Mouse (Mus musculus): ENCODE data around the gene Gpkow.
A peak's percentile ranks its signal among the peaks of the same experiment; 100 is the strongest.

The Gpkow gene

DNA sequence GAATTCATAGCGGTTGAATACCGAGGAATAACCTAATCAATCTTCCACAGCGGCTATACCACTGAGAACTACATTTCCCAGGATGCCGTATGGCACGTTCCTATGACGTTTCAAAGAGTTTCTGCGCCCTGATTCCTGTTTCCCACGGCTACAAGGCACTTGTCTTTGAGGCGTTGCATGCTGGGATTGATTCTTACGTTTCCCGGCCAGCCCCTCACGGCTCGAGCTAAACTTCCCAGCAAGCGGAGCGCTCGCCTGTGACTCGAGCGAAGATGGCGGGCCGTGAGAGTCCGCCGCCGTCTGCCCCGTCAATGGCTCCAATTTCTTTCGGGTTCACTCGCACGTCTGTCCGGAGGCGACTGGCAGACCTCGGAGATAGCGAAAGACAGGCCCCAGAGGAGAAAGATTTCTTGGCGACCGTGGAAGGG, at the start of gene Gpkow:
Gene Gpkow (plus strand): TSS at position 178 of the 428 bp plus-strand sequence.
- DNase-seq = peak; percentile 90

DNA sequence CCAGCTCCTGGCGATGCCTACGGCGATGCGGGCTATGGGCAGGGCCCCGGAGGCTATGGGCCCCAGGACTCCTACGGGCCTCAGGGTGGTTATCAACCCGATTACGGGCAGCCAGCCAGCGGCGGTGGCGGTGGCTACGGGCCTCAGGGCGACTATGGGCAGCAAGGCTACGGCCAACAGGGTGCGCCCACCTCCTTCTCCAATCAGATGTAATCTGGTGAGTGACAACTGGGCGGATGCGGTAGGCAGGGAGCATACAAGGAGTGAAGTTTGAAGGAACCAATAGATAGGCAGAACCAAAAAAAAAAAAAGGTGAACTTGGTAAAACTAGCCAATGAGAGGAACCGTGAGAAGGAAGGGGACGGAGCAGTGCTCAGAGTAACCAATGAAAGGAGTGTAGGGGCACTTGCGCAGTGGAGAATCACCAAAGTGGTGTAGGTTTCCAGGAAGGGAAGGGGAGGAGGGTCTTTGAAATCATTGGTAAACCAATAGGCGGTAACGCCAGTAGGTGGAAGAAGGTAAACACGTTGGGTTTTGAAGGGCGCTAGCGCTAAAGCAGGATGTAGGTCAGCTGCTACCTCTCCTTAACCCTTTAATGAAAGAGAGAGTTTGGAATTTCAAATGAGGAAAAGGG, 48.1 kb upstream of the Gpkow start:
- DNase-seq = peak; percentile 91

DNA sequence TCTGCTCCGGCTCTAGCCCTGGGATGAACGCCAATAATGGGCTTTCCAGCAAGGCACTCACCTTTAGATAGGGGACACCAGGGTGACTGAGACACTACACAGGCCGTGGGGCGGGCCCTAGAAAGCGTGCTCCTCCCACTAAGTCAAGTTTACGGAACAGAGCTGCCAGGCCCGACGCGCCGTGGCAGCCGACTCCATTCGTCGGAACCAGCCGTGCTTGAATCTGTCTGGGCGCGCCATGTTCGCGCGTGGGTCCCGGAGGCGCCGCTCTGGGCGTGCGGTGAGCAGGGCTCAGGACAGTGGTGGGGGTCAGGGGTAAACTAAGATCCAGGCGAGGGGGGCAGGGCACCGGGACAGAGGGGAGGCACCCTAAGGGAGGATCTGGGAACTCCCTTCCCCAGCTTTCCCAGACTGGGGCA, 39.7 kb upstream of the Gpkow start, which contains the start of gene Prickle3:
Gene Prickle3 (plus strand): TSS at position 40 of the 419 bp plus-strand sequence.
- peak; percentile 72 for DNase-seq

DNA sequence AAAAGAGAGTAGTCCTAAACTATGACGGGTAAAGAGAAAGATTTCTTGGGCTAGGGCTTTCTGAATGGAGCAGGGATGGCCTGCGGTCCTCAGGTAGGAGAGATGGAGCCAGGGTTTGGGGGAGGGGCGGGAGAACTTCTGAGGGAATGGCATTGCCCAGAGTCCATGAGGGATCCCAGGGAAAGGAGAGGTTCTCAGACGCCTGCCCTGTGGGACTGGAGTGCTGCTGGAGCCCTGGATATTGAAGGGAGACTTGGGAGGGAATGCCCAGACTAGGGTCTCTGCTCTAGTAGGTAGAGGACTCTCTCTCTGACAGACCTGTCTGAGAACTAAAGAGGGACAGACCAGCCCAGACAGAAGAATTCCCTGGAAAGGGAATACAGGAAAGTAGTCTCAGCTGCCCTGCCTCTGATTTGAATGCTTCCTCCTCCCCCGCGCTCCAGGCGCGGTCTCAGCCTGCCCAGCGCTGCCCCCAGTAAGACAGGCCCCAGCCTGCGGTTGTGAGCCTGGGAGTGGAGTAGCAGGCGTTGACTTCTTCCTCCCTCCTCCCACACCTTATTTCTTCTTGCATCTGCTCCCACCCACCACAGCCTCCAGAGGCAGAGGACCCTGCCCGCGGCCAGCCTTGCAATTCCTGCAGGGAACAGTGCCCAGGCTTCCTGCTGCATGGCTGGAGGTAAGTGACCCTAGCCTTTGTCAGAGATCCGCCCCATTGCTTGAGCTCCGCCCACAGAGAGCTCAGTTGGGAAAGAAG, 38.7 kb upstream of the Gpkow start:
- DNase-seq = peak; percentile 82

DNA sequence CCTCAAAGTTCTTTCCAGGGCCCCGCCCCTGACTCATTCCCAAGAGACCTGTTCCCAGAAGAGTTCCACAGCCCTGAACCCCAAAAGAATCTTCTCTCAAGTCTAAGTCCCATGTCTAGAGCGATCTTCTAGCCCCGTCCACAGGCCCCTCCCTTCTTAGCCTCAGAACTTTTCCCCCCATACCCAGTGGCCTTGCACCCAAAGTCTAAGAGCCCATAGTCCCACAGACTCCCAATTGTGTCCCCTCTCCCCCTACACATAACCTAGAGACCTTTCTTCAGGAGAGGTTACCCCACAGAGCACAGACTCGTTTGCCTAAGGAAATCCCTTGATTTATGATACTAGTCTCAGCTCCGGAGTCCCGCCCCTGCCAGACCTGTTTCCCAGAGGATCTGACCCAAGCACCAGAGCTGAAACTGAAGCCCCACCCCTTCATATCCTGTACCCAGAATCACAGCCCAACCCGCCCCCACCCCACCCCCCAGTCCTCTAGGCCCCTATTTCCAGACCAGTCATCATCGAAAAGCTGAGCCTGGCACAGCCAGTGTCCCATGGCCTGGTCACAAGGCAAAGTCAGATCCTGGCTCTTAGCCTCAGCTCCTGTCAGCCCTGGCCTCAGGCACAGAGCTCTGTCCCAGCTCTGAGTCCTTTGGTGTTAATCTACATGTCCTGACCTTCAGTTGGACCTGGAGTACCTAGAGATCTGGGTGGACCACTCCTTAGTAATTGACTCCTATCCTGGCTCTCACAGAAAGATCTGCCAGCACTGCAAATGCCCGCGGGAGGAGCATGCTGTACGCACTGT, 37.9 kb upstream of the Gpkow start:
- DNase-seq = peak; percentile 56

DNA sequence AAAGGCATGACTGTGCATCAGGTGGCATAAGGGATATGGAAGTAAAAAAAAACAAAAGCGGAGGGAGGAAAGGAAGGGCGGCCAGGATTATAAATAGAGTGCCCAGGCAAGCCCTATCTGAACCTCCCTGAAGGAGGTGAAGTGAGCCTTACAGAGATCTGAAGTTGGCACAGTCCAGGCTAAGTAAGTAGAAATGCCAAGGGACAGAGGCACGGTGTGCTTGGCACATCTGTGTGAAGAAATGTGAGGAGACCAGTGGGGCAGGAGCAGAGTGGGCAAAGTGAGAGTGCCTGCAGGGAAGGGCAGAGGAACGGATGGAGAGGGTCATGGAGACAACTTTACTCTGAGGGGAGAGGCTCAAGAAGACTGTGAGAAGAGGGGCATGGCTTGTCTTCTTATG, 35.8 kb upstream of the Gpkow start:
- no peak for DNase-seq

DNA sequence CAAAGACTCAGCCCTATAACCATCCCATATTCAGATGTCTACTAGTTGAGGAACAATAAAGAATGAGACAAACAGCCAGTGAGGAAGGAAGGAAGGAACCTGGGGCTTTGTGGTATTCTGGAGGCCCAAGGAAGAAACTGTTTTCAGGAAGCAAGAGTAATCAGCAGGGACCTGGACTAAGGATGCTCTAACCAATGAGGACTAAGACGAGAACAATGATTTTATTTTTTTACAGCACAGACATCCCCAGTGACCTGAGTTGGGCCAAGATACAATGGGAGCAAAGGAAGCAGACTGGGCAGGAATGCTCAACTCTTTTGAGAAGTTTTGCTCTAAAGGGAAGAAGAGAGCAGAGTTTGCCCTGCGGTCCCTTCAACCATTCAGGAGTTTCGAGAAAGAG, 34.0 kb upstream of the Gpkow start:
- DNase-seq = no peak

DNA sequence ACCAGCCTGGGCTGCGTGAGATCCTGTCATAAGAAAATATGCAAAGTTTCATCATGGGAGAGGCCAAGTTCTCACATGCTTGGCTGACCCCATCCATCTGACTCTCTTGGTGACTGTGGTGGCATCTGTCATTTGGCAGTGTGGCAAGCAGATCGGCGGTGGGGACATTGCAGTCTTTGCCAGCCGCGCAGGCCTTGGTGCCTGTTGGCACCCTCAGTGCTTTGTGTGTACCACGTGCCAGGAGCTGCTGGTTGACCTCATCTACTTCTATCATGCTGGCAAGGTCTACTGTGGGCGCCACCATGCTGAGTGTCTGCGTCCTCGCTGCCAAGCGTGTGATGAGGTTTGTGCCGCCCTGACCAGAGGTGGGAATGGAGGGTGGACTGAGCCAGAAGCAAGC, 32.1 kb upstream of the Gpkow start:
- DNase-seq = no peak

DNA sequence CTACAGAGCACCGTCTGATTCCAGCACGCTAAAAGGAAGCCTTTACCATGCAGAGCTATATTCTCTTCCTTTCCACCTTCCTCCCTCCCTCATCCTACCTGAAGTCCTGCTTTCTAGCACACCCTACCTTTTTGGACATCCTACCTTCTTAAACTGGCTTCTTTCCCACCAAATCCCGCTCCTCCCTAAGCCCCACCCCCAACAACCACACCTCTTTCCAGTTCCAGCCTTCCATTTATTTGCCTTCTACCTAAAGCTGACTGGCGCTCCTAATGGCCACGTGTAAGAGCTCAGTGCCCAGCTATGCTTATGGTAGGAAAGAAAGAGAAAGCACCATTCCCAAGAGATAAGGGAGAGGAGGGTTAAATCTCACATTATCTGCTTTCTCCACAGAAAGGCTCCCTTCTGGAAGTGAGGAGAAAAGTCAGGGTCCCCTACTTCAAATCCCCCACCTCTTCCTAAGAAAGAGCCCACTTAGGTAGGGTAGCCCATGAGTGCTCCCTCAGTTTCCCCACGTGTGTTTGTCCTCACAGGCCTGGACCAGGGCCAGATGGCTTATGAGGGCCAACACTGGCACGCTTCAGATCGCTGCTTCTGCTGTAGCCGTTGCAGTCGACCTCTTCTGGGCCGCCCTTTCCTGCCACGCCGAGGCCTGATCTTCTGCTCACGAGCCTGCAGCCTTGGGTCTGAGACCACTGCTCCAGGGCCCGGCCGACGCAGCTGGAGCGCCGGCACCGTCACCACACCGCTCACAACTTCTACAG, 31.0 kb upstream of the Gpkow start:
- no peak for DNase-seq

DNA sequence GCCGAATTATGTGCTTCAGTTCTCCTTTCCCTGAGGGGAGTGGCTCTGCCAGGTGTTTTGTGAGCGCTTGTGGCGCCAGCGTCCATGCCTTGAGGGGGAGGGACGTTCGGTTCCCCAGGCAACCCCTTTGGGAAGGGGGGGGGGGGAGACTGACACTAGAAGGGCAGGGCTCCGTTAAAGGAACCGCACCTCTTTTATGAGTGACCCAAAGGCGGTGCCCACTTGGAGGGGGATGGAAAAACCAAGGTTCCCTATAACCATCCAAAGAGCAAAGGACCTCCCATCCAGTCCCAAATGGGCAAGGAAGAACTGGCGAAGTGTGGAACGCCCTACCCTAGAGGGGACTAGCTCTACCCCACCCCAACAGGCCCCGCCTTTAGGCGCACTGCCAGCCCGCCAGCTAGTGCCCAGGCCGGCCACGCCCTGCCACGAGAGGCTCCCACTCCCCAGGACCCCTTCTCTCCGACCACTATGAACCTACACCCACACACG, 26.5 kb upstream of the Gpkow start:
- peak; percentile 71 for DNase-seq

DNA sequence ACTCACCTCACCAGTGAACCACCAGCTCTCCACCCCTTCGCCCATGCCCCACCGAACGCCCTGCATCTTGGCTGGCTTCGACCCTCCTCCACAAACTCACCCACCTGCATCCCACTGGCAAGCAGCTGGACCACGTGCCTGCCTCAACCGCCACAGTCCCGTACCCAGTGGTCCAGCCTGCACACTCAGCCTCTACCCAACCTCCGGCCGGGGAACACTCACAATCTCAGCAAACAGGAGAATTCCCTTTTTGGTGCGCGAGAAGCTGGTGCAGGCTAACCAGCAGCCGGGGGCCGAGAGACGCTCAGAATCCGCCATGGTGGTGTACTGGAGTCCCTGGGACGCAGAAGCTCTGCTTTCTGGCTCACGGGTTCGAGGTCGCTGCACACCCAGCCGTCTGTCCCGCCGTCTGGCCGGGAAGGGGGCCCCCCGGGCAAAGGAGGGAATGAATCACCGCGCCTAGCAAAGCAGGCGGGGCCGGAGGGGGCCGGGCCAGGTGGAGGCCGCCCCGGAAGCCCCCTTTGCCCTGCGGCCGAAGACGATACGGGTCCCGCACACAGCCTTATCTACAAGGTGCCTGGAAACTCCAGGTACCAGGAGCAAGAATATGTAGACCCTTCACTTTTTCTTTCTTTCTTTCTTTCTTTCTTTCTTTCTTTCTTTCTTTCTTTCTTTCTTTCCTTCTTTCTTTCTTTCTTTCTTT, 25.9 kb upstream of the Gpkow start, which contains the start of gene Plp2:
Gene Plp2 (minus strand): TSS at position 470 of the 703 bp plus-strand sequence.
- no peak for DNase-seq

DNA sequence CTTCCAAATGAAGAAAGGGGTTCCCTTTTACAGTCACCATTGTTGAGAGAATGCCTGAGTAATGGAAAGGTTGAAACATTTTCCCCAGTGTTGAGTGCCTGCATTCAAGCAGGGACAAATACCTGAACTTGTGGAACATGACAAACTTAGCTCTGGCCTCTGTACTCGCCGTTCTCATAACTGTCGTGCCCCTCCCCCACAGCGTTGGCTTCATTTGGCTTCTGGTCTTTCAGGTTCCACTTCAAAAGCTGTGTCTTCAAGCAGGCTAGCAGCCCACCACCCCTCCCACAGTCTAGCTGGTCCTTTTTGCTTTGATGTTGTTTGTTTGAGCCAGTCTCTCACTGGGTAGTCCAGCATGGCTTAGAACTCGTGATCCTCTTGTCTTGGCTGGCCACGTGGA, 24.2 kb upstream of the Gpkow start:
- DNase-seq = no peak

DNA sequence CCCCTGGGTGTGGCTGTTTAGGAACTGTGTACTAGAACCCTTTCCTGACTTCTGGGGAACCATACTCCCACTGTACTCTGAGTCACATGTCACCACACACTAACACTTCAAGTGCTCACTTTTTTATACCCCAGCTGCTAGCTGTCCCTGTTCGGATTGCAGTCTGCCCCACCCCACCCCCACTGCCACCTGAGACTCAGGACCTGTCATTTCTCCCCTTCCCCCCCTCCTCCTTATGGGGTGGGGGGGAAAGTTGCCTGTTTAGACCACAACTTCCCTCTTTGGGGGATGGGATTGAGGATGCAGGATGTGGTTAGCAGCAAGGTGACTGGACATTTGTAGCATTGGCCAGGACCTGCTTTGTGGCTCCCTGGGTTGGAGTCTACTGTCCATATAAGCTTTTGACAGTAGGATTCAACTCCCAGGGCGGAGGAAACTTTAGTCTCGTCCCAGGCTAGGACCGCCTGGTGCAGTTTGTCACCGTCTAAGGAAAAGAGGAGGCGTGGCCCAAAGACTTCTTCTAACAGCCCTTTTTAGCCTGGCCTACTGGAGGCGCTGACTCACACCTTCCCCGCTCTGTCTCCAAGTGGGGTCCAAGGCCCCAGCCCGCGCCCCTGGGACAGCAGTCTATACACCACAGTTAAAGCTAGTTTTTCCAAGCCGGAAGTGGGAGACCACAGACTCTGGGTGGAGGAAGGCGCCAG, 23.2 kb upstream of the Gpkow start:
- DNase-seq = peak; percentile 15

DNA sequence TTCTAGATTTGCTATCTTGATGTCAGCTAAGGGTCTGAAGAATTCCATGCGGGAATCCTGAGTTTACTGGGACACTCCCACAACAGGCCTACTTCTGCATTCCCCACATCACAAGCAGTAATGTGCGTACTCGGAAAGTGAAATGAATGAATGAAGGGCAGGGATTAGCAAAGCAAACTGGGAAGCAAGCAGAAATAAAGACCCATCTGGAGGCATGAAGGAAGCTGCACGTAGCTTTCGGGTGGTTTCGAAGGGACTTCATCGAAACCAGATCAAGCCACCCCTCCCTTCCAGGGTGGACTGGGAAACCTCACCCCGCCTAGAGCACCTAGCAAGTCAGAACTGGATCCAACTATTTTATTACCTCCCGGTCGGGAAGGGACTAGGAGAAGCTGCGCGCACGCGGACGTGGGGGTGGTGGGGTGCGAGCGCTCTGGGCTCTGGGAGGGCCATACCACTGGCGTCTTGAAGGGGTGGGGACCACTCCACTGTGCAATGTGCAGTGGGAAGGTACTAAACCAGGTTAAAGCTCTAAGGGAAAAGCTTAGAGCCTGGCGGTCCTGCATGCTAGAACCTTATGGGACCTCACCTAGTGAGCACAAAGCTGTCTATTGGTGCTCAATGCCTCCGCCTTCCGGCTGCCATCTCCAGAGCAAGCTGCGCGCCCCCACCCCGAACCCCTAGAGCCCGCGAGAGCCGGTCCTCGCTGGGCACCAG, 22.5 kb upstream of the Gpkow start:
- peak; percentile 27 for DNase-seq

DNA sequence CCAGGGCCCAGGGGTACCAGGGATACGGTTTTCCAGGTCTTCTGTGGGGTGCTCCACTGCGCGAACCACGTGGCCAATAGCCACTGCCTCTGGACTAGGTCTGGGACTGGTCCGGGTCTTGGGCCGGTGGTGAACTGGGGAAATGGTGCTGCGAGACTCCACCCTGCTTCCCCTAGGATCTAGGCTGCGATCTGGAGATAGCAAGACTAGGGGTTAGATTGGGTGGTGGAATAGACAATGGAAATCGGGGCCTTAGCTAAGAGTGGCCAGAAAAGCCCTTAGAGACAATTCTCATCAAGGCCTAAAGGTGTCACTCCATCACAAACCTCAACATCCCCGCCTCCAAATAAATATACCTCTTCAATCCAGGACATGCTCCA, 21.9 kb upstream of the Gpkow start:
- DNase-seq = no peak

DNA sequence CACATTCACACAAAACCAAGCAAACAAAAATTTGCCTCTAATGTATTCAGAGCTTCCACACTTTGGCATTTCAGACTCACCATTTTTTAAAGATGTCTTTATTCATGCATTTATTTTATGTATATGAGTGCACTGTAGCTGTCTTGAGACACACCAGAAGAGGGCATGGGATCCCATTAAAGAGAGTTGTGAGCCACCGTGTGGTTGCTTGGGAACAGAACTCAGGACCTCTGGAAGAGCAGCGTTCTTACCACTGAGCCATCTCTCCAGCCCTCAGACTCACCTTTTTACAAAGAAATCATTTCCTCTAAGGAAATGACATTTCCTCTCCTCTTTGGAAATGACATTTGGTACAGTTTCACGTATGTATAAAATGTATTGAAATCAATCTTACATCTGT, 17.9 kb upstream of the Gpkow start:
- no peak for DNase-seq

DNA sequence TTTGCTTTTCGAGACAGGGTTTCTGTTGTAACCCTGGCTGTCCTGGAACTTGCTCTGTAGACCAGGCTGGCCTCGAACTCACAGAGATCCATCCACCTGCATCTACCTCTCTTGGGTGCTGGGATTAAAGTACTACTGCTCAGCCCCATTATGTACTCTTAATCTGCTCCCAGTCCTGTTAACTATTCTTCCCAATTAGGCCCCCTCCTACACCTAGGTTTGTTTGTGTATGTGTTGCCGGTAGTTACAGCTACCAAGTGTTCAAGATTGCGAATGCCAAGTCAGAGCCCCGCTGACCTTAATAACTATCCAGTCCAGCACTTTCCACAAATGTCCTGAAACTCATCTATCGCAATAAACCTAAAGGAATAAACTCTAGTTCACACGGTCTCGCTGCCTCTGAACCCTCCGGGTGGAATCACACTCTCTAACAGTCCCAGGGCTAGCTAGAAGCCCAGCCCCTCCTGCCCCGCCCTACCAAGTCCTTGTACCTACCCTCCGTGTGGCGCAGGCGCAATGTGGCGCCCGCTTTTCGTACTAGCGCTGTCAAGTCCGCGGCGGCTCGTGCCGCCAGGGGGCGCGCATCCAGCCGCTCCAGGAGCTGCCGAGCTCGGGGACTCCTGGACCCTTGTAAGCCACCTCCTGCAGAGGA, 17.4 kb upstream of the Gpkow start:
- peak; percentile 96 for DNase-seq

DNA sequence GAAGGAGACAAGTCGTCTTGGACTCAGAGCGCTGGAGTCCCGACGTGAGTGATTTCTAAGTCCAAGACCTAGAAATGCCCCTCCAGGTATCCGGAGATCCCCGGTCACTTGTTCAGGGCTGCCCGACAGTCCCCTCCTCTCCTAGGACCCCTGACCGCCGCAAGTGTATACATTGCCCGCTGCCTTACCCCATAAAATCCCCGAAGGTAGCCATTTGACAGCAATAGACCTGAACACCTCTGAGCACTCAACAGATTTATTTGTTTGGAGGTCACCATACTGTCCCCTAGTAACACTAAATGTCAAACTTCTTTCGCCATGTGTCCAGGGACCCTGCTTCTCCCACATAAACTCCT, 16.9 kb upstream of the Gpkow start:
- DNase-seq = no peak

DNA sequence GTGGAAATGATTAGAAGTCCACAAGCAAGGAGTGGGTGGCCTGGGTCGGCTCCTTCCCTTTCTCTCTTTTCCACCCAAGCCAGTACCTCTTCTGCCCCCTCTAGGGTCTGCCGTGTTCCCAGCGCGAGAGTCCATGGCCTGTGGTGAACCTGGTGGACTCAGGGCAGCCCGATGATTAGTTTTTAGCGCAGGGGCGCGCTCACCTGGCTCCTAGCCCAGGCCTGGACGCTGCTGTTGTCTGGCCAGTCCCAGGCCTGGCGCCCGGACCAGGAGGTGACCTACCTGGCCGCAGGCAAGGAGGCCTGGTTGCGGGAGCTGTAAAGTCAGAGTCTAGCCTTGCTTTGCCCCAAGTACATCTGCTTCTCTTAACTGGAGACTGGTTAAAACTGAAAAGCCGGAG, 16.1 kb upstream of the Gpkow start, which contains the start of gene Magix:
Gene Magix (minus strand): TSS at position 388 of the 400 bp plus-strand sequence.
- peak; percentile 68 for DNase-seq

DNA sequence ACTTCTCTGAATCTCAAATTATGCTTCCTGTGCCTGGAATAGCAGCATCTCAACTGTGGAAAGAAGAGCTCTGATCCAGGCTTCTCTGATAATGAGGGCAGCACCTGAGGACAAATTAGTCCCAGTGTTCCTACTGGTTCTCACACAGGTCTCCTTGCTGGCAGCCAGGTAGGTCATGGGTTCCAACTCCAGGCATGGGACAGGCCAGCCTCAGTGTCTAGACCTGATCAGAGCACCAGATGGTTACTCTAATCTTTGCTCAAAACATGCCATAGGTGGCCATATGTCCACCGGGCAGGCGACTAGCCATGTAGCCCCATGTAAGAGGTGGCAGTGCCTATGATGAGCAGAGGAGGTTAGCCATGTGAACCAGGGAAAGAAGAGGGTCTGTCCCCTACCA, 8.6 kb upstream of the Gpkow start:
- DNase-seq = no peak
